Mouse (Mus musculus): ENCODE measurements around the gene Kansl1l.

The Kansl1l gene

DNA sequence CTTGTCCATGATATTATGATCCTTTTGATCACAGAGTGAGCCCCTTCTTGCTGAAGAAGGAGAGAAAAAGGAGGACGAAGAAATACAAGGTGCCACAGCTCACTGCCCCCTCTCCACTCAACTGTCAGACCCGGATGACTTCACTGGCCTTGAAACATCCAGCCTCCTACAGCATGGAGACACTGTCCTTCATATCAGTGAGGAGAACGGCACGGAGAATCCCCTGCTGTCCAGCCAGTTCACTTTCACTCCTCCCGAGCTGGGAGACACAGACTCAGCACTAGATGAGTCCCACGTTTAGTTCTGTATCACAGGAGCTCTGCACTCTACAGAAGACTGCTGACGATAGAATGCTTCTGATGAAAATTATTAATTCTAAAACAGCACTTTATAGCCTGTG, 122.1 kb downstream of the Kansl1l start:
- DNase-seq = no peak

DNA sequence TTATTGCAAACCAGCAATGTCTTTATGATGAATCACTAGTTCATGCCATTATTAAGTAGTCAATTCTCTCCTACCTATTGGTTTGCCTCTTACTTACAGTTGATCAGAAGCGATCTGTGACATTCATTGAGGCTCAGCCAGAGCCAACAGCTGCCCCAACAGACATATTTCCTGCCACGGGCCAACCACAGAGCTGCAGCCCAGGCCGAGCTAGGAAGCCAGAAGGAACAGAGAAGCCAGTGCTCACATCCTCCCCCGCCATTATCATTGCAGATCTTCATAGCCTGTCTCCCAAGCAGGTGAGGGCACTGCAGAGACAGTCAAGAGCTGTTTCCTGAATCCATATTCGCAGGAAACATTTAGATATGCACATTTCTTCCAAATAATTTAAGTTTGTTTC, 123.1 kb downstream of the Kansl1l start:
- DNase-seq = no peak

DNA sequence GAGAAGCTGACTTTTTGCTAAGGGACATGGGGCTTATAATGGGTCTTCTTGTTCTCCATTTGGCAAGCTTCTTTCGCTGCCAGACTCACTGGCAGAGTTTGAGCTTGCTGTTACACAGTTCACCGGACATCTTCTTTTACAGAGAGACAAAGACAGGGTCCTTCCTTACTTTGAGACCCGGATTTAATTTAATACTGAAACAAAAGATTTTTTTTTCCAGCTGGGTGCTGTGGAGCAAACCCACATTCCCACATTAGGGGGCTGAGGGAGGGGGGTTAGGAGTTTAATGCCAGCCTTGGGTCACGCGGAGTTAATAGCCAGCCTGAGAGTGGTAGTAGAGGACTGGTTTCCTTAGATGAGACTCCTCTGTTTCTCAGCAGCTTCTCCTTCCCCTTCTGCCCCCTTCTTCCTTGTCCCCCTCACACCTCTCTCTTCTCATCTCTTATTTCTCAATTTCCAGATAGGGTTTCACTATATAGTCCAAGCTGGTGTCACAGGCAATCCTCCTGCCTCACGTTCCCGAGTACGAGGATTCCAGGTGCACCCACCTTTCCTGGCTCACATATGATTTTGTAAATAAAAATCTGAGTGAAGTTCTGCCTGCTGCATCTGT, 124.5 kb downstream of the Kansl1l start:
- no peak for DNase-seq

DNA sequence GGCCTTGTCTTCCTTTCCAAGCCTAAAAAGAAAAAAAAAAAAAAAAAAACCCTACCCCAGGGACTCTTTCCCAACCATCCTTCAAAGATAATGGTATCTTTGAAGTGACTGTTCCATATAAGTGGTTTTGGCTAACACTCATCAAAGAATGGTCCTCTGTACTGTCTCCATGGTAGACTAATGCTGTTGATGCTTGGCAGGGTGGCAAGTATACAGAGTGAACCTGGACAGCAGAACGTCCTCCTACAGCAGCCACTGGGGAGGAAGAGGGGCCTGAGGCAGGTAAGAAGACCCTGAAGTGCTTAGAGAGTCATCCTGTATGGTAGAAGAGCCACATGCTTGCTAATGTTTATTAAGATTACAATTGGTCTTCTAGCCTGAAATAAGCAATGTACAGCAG, 125.1 kb downstream of the Kansl1l start:
- no peak for DNase-seq

DNA sequence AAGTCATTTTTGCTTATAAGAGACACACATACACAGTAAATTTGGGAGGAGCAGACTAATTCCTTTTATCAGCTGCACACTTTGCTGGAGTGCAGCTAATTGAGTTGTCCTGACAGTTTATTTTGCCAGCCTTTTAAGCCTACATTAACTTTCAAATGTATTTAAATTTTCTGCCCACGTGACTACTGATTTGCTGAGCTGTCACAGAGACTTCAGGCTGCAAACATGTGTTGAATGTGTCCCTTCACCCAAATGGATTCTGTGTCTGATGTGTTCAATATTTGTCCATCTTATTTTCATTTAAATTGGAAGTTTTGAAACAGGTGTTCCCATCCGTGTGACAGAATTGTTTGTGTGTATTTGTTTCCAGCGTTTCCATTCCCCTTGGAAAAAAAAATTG, 125.6 kb downstream of the Kansl1l start:
- no peak for DNase-seq

DNA sequence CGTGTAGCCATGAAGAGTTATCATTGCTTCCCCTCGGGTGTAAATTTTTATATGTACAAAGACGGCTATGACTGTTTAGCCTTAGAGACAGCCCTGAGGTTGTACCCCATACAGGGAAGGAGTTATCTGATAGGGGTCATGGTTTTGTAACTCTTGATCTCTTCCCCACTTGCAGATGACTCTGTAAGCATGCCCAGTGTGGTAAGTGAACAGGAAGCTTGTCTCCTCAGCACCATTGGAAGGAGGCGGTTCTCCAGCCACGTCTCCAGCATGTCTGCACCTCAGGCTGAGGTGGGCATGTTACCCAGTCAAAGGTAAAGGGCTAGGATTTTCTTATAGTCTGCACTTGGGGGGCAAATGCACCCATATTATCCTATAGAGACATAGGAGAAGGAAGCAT, 134.4 kb downstream of the Kansl1l start:
- DNase-seq = no peak

DNA sequence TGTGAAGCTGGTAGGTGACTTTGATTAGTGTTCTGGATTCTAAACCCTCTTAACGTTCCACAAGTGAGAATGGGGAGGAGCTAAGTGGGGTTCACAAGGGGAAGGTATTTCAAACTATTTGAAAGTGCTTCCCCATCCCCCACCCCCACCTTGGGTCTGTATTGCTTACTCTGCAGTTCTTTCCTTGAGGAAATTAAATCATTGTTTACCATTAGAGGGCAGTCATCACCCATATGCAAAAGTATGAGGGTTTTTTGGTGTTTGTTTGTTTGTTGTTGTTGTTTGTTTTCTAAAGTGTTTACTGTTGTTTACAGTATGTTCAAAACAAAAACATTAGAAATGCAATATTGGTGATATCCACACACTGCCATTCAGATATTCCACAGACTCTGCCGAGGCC, 138.7 kb downstream of the Kansl1l start:
- no peak for DNase-seq

DNA sequence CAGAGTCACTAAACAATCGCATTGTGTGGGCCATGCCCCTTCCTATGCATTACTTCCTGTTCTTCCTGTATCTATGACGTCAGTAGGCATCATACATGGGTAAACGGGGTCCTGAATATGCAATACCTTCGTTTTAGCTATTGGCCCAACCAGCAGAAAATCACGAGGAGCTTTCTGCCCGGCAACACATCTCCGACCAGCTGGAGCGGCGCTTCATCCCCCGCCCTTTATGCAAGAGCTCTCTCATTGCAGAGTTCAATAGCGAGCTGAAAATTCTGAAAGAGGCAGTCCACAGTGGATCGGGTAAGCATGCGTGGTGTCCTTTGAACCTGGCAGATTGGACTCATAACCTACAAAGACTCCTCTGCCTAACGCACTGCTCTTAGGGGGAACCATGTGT, 139.4 kb downstream of the Kansl1l start:
- no peak for DNase-seq

DNA sequence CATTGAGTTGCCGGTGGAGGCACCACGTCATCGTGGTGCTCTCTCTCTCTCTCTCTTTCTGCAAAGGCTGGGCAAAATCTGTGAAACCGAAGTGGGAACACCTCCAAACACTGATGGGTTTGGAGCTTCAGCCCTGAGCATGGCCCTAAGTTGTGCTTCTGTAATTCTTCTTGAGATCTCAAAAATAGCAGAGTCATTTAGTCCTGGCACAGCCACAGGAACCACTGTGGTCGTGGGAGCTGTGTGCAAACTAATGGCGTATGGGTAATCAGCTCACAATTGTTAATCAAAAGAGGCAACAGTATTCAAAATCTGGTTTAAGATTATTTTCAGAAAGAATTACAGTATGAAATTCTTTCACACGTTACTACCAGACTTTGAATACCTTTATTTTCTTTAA, 144.6 kb downstream of the Kansl1l start:
- DNase-seq = no peak

DNA sequence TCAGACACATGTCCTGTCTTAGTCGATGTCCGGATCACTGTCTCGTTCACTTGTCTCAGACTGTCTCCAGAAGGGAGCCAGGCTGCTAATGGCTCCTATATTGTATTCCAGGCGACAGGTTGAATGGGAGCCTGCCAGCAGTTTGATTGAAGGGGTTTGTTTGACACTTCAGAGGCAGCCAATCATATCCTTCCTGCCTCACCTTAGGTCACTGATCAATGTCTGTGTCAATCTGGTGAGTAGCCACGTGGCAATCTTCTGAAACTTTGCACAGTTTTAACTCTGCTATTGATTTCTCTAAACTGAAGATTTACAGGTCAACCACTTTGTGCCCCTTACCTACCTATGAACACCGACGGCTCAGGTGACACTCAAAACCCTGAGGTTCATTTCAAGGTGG, 145.9 kb downstream of the Kansl1l start:
- DNase-seq = no peak

Data from cerebellum, adult 8-10 months (tissue).